ENCODE assay signal across 27 mouse cellular contexts in the genomic region with DNA sequence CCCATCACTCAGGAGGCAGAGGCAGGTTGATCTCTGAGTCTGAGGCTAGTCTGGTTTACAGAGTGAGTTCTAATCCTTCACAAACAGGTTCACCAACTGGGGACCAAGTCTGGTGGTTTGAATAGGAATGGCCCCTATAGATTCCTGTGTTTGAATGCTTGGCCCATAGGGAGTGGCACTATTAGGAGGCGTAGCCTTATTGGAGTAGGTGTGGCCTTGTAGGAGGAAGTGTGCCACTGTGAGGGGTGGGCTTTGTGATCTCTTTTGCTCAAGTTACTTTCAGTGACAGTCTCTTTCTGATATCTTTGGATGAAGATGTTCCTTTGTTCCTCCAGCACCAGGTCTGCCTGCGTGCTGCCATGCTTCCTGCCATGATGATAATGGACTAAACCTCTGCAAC.
"Had no signal": no experiment of that assay in that cellular context is flagged by ENCODE, and none has a peak within 500 bp of the region (broad histone marks: within the 10 kb centered on the region; RNA-seq: fewer than 3 reads in every experiment).

No protein-coding gene starts in this region.

- H3K9ac ChIP-seq: heart, embryonic 13.5 days; heart, embryonic 15.5 days; hindbrain, embryonic 13.5 days; hindbrain, embryonic 15.5 days; kidney, embryonic 15.5 days; limb, embryonic 13.5 days; limb, embryonic 15.5 days; liver, embryonic 12.5 days; liver, embryonic 14.5 days had no signal

- H3K27me3 ChIP-seq: heart, embryonic 13.5 days; heart, embryonic 15.5 days; hindbrain, embryonic 13.5 days; hindbrain, embryonic 15.5 days; limb, embryonic 15.5 days; liver, embryonic 12.5 days had no signal

- H3K4me3 ChIP-seq: heart, adult 2 months; heart, embryonic 13.5 days; heart, embryonic 15.5 days; hindbrain, embryonic 13.5 days; hindbrain, embryonic 15.5 days; kidney, embryonic 15.5 days; limb, embryonic 13.5 days; limb, embryonic 15.5 days; liver, embryonic 12.5 days had no signal

- H3K4me2 ChIP-seq: heart, embryonic 11.5 days; heart, embryonic 13.5 days; heart, embryonic 15.5 days; hindbrain, embryonic 13.5 days; hindbrain, embryonic 15.5 days; kidney, embryonic 15.5 days; limb, embryonic 13.5 days; limb, embryonic 15.5 days; liver, embryonic 12.5 days had no signal

- H3K9me3 ChIP-seq: heart, embryonic 13.5 days; heart, embryonic 15.5 days; hindbrain, embryonic 13.5 days; hindbrain, embryonic 15.5 days; kidney, embryonic 15.5 days; limb, embryonic 13.5 days; limb, embryonic 15.5 days; liver, embryonic 12.5 days had no signal

- ATAC-seq: hindbrain, postnatal 0 days; intestine, embryonic 16.5 days; liver, embryonic 12.5 days had no signal

- H3K4me1 ChIP-seq: liver, embryonic 12.5 days had no signal

- H3K27ac ChIP-seq: heart, adult 2 months; heart, embryonic 13.5 days; heart, embryonic 15.5 days; hindbrain, embryonic 13.5 days; hindbrain, embryonic 15.5 days; hindbrain, postnatal 0 days; kidney, embryonic 15.5 days; kidney, postnatal 0 days; limb, embryonic 13.5 days; limb, embryonic 15.5 days; liver, embryonic 12.5 days; liver, embryonic 14.5 days had no signal

- H3K36me3 ChIP-seq: heart, embryonic 13.5 days; heart, embryonic 15.5 days; hindbrain, embryonic 13.5 days; hindbrain, embryonic 15.5 days; kidney, embryonic 15.5 days; limb, embryonic 13.5 days; limb, embryonic 15.5 days; liver, embryonic 12.5 days had no signal

- DNase-seq: gastrocnemius, postnatal 14 days; gastrocnemius, postnatal 36 days; heart, adult 11 months; heart, adult 2 months; heart, postnatal 14 days; heart, postnatal 36 days; kidney, adult 11 months; kidney, adult 2 months; kidney, adult 9 months; kidney, postnatal 14 days; kidney, postnatal 36 days; layer of hippocampus, adult 9-11 months; layer of hippocampus, postnatal 36 days; left cerebral cortex, postnatal 4 days had no signal
